Mouse (Mus musculus): ENCODE measurements around the gene Dlg5. TPM values are rescaled to one million over a fixed set of nuclear protein-coding genes. Genes with fewer than 3 reads are reported as not detected.
A peak's percentile ranks its signal among the peaks of the same experiment; 100 is the strongest.

Dlg5 gene
- polyA plus RNA-seq, 2 experiments, result 0.96 to 2.1 TPM

DNA sequence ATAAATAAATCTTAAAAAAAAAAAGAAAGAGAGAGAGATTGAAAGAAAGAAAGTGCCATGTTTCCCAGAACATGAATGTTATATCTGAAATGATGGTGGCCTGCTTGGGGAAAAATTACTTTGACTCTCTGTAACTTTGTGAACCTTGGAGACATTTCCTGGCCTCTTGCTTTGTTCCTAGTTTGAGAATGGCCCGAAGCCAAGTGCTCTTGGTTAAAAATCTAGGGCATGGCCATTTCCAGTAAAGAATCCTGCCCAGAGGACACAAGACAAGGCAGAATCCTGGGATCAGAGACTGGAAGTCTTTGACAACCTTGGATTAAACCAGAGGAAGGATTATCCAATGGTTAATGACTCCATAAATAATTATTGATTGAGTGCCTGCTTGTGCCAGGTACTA, 5.6 kb upstream of the Dlg5 start:
- H3K4me1 ChIP-seq (replicated peaks; ENCODE audit: control insufficient read depth in 2 of 2, insufficient read depth in 2 of 2, low read length in 1 of 2), result no peaks in the 10 kb centered on the region
- no peak for DNase-seq (ENCODE audit: low read depth in 3 of 3, low spot score in 3 of 3)
- no peak overlapping the region for H3K27ac ChIP-seq
- ATAC-seq (ENCODE audit: insufficient read depth), result no peak
- H3K9ac ChIP-seq (replicated peaks), result no peak overlapping the region
- H3K9me3 ChIP-seq (ENCODE audit: control insufficient read depth, low read length), result no peaks in the 10 kb centered on the region
- no peak overlapping the region for H3K4me3 ChIP-seq (ENCODE audit: insufficient read depth in 1 of 2, low read depth in 2 of 2, low read length in 2 of 2)
- no peak overlapping the region for H3K4me2 ChIP-seq (ENCODE audit: low read depth)
- H3K36me3 ChIP-seq (replicated peaks; ENCODE audit: control insufficient read depth, insufficient read depth, low read depth), result no peaks in the 10 kb centered on the region
- WGBS (ENCODE audit: insufficient replicate concordance), result 33% methylated on average over 1 of the region's 1 CpGs
- no peak for TF ChIP-seq EP300 (IDR thresholded peaks at IDR 0.05; ENCODE audit: low read depth)
- TF ChIP-seq CTCF (IDR thresholded peaks at IDR 0.05; ENCODE audit: low read depth), result no peak
- H3K27me3 ChIP-seq (ENCODE audit: control insufficient read depth, insufficient read depth, low read length), result peaks cover 8% of the 10 kb centered on the region

DNA sequence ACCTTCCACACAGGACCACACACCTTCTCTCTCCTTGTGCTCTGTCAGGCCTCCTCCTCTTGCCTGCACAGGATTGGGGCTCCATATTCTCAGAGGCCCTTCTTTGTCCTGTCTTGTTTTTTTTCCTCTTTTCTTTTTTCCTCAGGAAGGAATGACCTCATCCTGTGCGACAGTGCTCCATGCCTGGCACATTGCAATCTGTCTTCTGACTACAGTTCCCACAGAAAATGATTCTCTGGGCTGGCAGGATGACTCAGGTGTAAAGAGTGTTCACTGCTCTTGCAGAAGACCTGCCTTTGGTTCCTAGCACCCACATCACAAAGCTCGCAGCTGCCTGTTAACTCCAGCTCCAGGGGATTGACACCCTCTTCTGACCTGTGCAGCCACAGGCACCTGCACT, 4.2 kb upstream of the Dlg5 start:
- Histone ChIP-seq H3K4me2 (ENCODE audit: low read depth) (no peak overlapping the region), H3K9me3 (ENCODE audit: control insufficient read depth, low read length) (no peaks in the 10 kb centered on the region), H3K9ac (replicated peaks) (no peak overlapping the region), H3K27me3 (ENCODE audit: control insufficient read depth, insufficient read depth, low read length) (peaks cover 21% of the 10 kb centered on the region), H3K4me3 (ENCODE audit: insufficient read depth in 1 of 2, low read depth in 2 of 2, low read length in 2 of 2) (no peak overlapping the region), H3K36me3 (replicated peaks; ENCODE audit: control insufficient read depth, insufficient read depth, low read depth) (no peaks in the 10 kb centered on the region), H3K4me1 (replicated peaks; ENCODE audit: control insufficient read depth in 2 of 2, insufficient read depth in 2 of 2, low read length in 1 of 2) (no peaks in the 10 kb centered on the region), H3K27ac (no peak overlapping the region)
- TF ChIP-seq EP300 (IDR thresholded peaks at IDR 0.05; ENCODE audit: low read depth), result no peak
- no peak for TF ChIP-seq CTCF (IDR thresholded peaks at IDR 0.05; ENCODE audit: low read depth)
- no peak for DNase-seq (ENCODE audit: low read depth in 3 of 3, low spot score in 3 of 3)
- ATAC-seq (ENCODE audit: insufficient read depth), result no peak
- WGBS (ENCODE audit: insufficient replicate concordance), result 26% methylated on average over 2 of the region's 2 CpGs

DNA sequence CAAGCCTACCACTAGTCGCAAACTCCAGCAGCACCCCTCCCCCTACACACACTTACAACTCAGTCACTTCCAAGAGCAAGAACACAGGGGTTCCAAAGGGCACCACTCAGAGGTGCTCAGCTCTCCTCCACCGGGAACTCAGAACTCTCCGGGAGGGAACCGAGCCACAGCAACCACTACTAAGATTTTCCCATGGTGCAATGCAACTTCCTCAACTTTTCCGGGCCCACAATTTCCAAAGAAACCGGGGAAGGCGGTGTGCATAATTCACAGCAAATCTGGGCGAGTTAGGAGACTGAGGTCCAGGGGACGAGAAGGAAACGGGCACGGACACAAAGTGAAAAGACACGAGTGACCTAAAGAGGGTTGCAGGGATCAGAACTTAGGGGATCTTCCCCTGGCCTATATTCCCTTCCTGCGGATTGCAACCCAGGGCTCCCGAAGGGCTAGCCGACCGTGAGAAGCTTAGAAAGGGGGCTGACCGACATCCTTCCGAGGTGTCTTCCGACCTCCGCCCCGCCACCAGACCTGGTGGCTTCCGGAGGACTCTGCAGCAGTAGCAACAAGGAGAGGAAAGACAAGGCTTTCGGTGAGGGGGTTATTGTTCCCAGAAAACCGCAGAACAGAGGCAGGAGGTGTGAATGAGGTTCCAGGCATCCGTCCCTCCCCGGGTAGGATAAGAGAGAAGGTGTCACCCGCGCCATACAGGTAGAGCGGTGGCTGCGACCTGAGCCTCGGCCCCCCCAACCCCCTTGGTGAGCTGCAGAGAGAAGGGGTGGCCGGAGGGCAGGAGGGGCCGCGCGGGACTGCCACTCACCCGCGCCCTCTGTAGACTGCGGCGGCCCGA, 1.2 kb downstream of the Dlg5 start:
- Histone ChIP-seq H3K4me1 (replicated peaks; ENCODE audit: control insufficient read depth in 2 of 2, insufficient read depth in 2 of 2, low read length in 1 of 2) (no peaks in the 10 kb centered on the region), H3K4me3 (ENCODE audit: insufficient read depth in 1 of 2, low read depth in 2 of 2, low read length in 2 of 2) (peak overlapping the region; percentile 56 to 58), H3K9ac (replicated peaks) (no peak overlapping the region), H3K4me2 (ENCODE audit: low read depth) (peak overlapping the region; percentile 62), H3K9me3 (ENCODE audit: control insufficient read depth, low read length) (no peaks in the 10 kb centered on the region), H3K36me3 (replicated peaks; ENCODE audit: control insufficient read depth, insufficient read depth, low read depth) (no peaks in the 10 kb centered on the region), H3K27ac (no peak overlapping the region), H3K27me3 (ENCODE audit: control insufficient read depth, insufficient read depth, low read length) (peaks cover 47% of the 10 kb centered on the region)
- 1% methylated on average over 40 of the region's 40 CpGs for WGBS (ENCODE audit: insufficient replicate concordance)
- no peak for TF ChIP-seq EP300 (IDR thresholded peaks at IDR 0.05; ENCODE audit: low read depth)
- no peak for TF ChIP-seq CTCF (IDR thresholded peaks at IDR 0.05; ENCODE audit: low read depth)
- no peak for ATAC-seq (ENCODE audit: insufficient read depth)
- DNase-seq (ENCODE audit: low read depth in 3 of 3, low spot score in 3 of 3), result no peak

DNA sequence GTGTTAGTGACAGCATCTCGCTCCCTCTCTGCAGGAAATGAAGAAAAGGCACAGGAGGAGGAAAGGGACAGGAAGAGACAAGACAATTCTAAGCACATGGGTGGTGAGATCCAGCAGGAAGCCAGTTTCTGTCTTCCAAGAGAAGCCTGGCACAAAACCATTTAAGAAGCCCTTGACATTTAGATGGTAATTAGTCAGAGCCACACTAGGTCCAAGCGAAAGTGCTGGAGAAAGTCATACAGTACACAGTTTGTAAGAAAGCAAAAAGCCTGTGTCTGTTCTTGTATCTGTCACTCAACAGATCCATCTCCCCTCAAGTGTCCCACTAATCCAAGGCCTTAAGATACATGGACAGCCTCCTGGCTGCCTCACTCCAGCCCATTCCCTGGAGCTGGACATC, 3.7 kb downstream of the Dlg5 start:
- H3K9me3 ChIP-seq (ENCODE audit: control insufficient read depth, low read length), result no peaks in the 10 kb centered on the region
- ATAC-seq (ENCODE audit: insufficient read depth), result no peak
- H3K4me1 ChIP-seq (replicated peaks; ENCODE audit: control insufficient read depth in 2 of 2, insufficient read depth in 2 of 2, low read length in 1 of 2), result no peaks in the 10 kb centered on the region
- H3K9ac ChIP-seq (replicated peaks), result no peak overlapping the region
- peaks cover 44% of the 10 kb centered on the region for H3K27me3 ChIP-seq (ENCODE audit: control insufficient read depth, insufficient read depth, low read length)
- H3K36me3 ChIP-seq (replicated peaks; ENCODE audit: control insufficient read depth, insufficient read depth, low read depth), result no peaks in the 10 kb centered on the region
- TF ChIP-seq EP300 (IDR thresholded peaks at IDR 0.05; ENCODE audit: low read depth), result no peak
- no peak for TF ChIP-seq CTCF (IDR thresholded peaks at IDR 0.05; ENCODE audit: low read depth)
- DNase-seq (ENCODE audit: low read depth in 3 of 3, low spot score in 3 of 3), result no peak
- no peak overlapping the region for H3K27ac ChIP-seq
- H3K4me3 ChIP-seq (ENCODE audit: insufficient read depth in 1 of 2, low read depth in 2 of 2, low read length in 2 of 2), result no peak overlapping the region
- 58% methylated on average over 2 of the region's 2 CpGs for WGBS (ENCODE audit: insufficient replicate concordance)
- no peak overlapping the region for H3K4me2 ChIP-seq (ENCODE audit: low read depth)

DNA sequence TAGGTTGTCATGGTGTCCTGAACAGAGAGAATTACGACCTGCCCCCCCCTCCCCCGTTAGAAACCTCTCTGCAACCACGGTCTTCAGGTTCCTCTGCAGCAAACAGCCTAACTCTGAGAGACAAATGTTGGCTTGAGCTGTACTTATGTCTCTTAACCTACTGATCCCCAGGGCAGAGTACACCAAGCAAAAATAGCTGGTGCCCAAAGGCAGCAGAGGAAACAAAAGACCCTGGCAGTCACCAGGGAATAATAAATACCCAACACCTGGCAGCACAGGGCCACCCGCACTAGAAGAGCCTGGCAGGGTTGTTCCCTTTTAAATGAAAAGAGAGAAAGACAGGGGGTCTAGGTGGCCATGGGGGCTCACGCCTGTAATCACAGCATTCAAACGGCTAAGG, 4.9 kb downstream of the Dlg5 start:
- no peak overlapping the region for H3K27ac ChIP-seq
- H3K36me3 ChIP-seq (replicated peaks; ENCODE audit: control insufficient read depth, insufficient read depth, low read depth), result no peaks in the 10 kb centered on the region
- H3K9me3 ChIP-seq (ENCODE audit: control insufficient read depth, low read length), result no peaks in the 10 kb centered on the region
- DNase-seq (ENCODE audit: low read depth in 3 of 3, low spot score in 3 of 3) (no peak), ATAC-seq (ENCODE audit: insufficient read depth) (no peak)
- 44% methylated on average over 6 of the region's 6 CpGs for WGBS (ENCODE audit: insufficient replicate concordance)
- H3K9ac ChIP-seq (replicated peaks), result no peak overlapping the region
- H3K4me2 ChIP-seq (ENCODE audit: low read depth), result no peak overlapping the region
- H3K4me1 ChIP-seq (replicated peaks; ENCODE audit: control insufficient read depth in 2 of 2, insufficient read depth in 2 of 2, low read length in 1 of 2), result no peaks in the 10 kb centered on the region
- no peak overlapping the region for H3K4me3 ChIP-seq (ENCODE audit: insufficient read depth in 1 of 2, low read depth in 2 of 2, low read length in 2 of 2)
- no peak for TF ChIP-seq EP300 (IDR thresholded peaks at IDR 0.05; ENCODE audit: low read depth)
- no peak for TF ChIP-seq CTCF (IDR thresholded peaks at IDR 0.05; ENCODE audit: low read depth)
- peaks cover 35% of the 10 kb centered on the region for H3K27me3 ChIP-seq (ENCODE audit: control insufficient read depth, insufficient read depth, low read length)
